Mouse (Mus musculus) hindbrain, postnatal 0 days (tissue): Measurements from ENCODE around the gene Nat9. TPM values are rescaled to one million over a fixed set of nuclear protein-coding genes. Genes with fewer than 3 reads are reported as not detected.

ENCODE experiments used
- ATAC-seq: fragments of 200-750 bp; cut with Nextera tagmentation; 2 replicates; pipeline ENCODE4 v1.8.0; 2017; ENCODE audit warnings: mild to moderate bottlenecking, moderate TSS enrichment, moderate library complexity
- DNase-seq: peaks from one replicate; pipeline ENCODE4 v3.0.0-alpha.2; 2015; ENCODE audit warnings: low spot score
- H3K27ac ChIP-seq: fragments of 300-500 bp; sonication (generic); 2 replicates; pipeline ENCODE4 v1.5.1; 2014; ENCODE audit warnings: mild to moderate bottlenecking
- H3K27me3 ChIP-seq: fragments of 300-500 bp; sonication (generic); 2 replicates; pipeline ENCODE4 v1.6.1; 2014; ENCODE audit warnings: low read length, mixed read lengths; ENCODE audit not compliant: insufficient read depth
- H3K36me3 ChIP-seq: fragments of 300-500 bp; sonication (generic); 2 replicates; pipeline ENCODE4 v1.6.1; 2014; ENCODE audit warnings: low read length, mixed read lengths; ENCODE audit not compliant: insufficient read depth
- H3K4me1 ChIP-seq: fragments of 300-500 bp; sonication (generic); 2 replicates; pipeline ENCODE4 v1.6.1; 2014; ENCODE audit warnings: antibody characterized with exemption, low read length, mixed read lengths; ENCODE audit not compliant: insufficient read depth
- H3K4me2 ChIP-seq: fragments of 300-500 bp; sonication (generic); 2 replicates; pipeline ENCODE4 v1.6.1; 2014; ENCODE audit warnings: low read depth, mild to moderate bottlenecking, low read length, moderate library complexity, mixed read lengths
- H3K4me3 ChIP-seq: fragments of 300-500 bp; sonication (generic); 2 replicates; pipeline ENCODE4 v1.5.1; 2014; ENCODE audit warnings: low read length
- H3K9ac ChIP-seq: fragments of 300-500 bp; sonication (generic); replicated peaks from 2 replicates; pipeline ENCODE4 v1.6.1; 2014; ENCODE audit warnings: mild to moderate bottlenecking, low read length, moderate library complexity, mixed read lengths
- H3K9me3 ChIP-seq: fragments of 300-500 bp; sonication (generic); 2 replicates; pipeline ENCODE4 v1.6.1; 2016; ENCODE audit warnings: low read length, mixed read lengths
- CTCF ChIP-seq: IDR thresholded peaks from 2 replicates; pipeline ENCODE4 v1.5.1; 2016; ENCODE audit warnings: antibody characterized with exemption, control low read depth, low read depth
- whole genome bisulfite sequencing: fragments of 180-500 bp; shearing (Covaris S2); extraction: QIAGEN DNeasy Blood & Tissue Kit; methylation state at CpG from one replicate; pipeline ENCODE4 v1.1.7; 2014; 5-methylcytosine and 5-hydroxymethylcytosine counted together
- polyA plus RNA-seq: library from polyadenylated mRNA; unstranded; fragments of >200 nt; fragmentation: Nextera tagmentation; extraction: Ambion mirVana; gene quantifications from 2 replicates; pipeline ENCODE4 v1.2.1, GENCODE M21; 2015
- total RNA-seq: library from RNA; depleted of rRNA; stranded (reverse); fragments of >200 nt; gene quantifications from 2 replicates; pipeline ENCODE4 v1.2.3, GENCODE M21; 2014

Nat9 gene
- total and polyA plus RNA-seq, 2 experiments from 2014 or later: 17.3 to 22.2 TPM

GRCm38 (mm10) chr11:115172825-115173287, 14.8 kb downstream of the Nat9 start:
- Histone ChIP-seq H3K4me1 (peaks cover 21% of the 10 kb centered on the region), H3K27ac (peak overlapping the region; percentile 32; the same call in 1 of the 2 replicates), H3K36me3 (no peaks in the 10 kb centered on the region), H3K9ac (no peak overlapping the region), H3K4me2 (no peak overlapping the region), H3K4me3 (no peak overlapping the region), H3K27me3 (no peaks in the 10 kb centered on the region), H3K9me3 (no peaks in the 10 kb centered on the region)
- TF ChIP-seq CTCF: no peak
- 32% methylated on average over 4 of the region's 4 CpGs for WGBS
- DNase-seq (peak; percentile 76), ATAC-seq (peak; percentile 19; the same call in 1 of the 2 replicates)

DNA sequence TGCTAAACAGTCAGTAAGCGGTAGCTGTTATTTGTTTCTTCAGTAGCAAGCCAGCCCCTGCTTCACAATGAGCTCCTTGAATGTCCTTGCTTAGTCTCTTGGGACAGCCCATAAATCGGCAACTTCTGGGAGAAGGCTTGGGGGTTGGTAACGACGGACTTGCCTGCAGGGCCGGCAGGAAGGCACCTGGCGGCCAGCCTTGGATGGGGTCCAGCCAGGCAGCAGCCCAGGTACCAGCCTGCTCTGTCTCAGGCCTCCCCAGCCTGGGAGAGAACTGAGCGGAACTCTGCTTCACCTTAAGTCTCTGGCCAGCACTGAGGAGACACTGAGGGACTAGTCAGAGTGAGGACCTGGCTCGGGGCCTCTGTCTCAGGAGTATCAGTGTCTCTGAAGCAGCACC, 16.5 kb downstream of the Nat9 start:
- Histone ChIP-seq H3K27ac (no peak overlapping the region), H3K4me3 (no peak overlapping the region), H3K4me1 (peaks cover 18% of the 10 kb centered on the region), H3K9ac (no peak overlapping the region), H3K9me3 (no peaks in the 10 kb centered on the region), H3K36me3 (no peaks in the 10 kb centered on the region), H3K4me2 (0 out of 2 replicates have a peak overlapping the region, but pooled peaks have one; percentile 7), H3K27me3 (no peaks in the 10 kb centered on the region)
- TF ChIP-seq CTCF: no peak
- ATAC-seq (no peak), DNase-seq (no peak)
- 42% methylated on average over 8 of the region's 8 CpGs for WGBS

- no peak overlapping the region for H3K4me2 ChIP-seq
- DNase-seq (no peak), ATAC-seq (no peak)
- no peaks in the 10 kb centered on the region for H3K9me3 ChIP-seq
- no peaks in the 10 kb centered on the region for H3K36me3 ChIP-seq
- H3K4me1 ChIP-seq: peaks cover 18% of the 10 kb centered on the region
- H3K27me3 ChIP-seq: no peaks in the 10 kb centered on the region
- no peak overlapping the region for H3K27ac ChIP-seq
- H3K9ac ChIP-seq: no peak overlapping the region
- no peak for TF ChIP-seq CTCF
- WGBS: 90% methylated on average over 4 of the region's 4 CpGs
- no peak overlapping the region for H3K4me3 ChIP-seq
Observed at GRCm38 (mm10) chr11:115169430-115169829, 18.2 kb downstream of the Nat9 start.

GRCm38 (mm10) chr11:115167631-115168249, 19.9 kb downstream of the Nat9 start:
- H3K4me1 ChIP-seq: peaks cover 14% of the 10 kb centered on the region; the same call in 1 of the 2 replicates
- ATAC-seq: no peak
- no peaks in the 10 kb centered on the region for H3K27me3 ChIP-seq
- no peaks in the 10 kb centered on the region for H3K36me3 ChIP-seq
- DNase-seq: no peak
- 83% methylated on average over 8 of the region's 8 CpGs for WGBS
- no peak overlapping the region for H3K4me3 ChIP-seq
- no peak overlapping the region for H3K27ac ChIP-seq
- H3K9me3 ChIP-seq: no peaks in the 10 kb centered on the region
- no peak overlapping the region for H3K9ac ChIP-seq
- no peak overlapping the region for H3K4me2 ChIP-seq
- no peak for TF ChIP-seq CTCF

DNA sequence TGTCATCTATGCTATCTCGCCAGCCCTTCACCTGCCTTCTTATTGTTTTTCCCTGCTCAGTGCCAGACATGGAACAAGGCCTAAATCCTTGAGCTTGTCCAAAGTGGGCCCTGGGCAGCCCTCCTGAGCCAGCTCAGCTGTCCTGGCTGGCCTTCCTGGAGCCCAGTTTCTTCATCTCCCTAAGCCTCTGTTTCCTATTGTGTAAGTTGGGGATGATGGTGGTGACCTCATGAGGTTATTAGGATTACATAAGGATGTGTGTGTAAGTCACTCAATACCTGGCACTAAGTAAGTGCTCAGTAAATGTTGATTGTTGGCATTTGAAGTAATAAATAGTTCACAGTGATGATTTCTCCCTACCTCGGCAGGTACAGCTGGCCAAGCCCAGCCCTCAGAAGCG, 20.9 kb downstream of the Nat9 start:
- H3K27me3 ChIP-seq: no peaks in the 10 kb centered on the region
- no peak overlapping the region for H3K27ac ChIP-seq
- no peaks in the 10 kb centered on the region for H3K9me3 ChIP-seq
- ATAC-seq (no peak), DNase-seq (no peak)
- H3K4me2 ChIP-seq: peak overlapping the region; percentile 64; the same call in 1 of the 2 replicates
- H3K9ac ChIP-seq: no peak overlapping the region
- no peaks in the 10 kb centered on the region for H3K36me3 ChIP-seq
- 90% methylated on average over 3 of the region's 3 CpGs for WGBS
- TF ChIP-seq CTCF: no peak
- peaks cover 9% of the 10 kb centered on the region; the same call in 1 of the 2 replicates for H3K4me1 ChIP-seq
- H3K4me3 ChIP-seq: no peak overlapping the region

DNA sequence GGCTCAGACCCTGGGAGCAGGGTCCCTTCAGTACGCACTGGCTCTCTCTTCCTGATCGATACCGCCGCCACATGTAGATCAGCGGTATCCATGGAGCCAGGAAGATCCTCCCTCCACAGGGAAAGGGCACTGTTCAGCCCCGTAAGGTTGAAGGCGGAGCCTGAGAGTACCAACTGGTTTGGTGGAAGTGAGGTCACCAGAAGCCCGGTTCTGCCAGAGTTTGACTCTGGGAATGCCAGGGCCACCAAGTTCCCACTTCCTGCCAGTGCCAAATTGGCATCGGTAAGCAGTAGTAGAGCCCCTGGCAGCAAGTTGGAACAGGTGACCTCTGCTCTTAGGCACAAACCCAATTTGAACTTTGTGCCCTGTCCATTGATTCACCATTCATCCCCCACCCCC, 22.7 kb downstream of the Nat9 start:
- ATAC-seq (peak; percentile 28; the same call in 1 of the 2 replicates), DNase-seq (peak; percentile 57)
- TF ChIP-seq CTCF: no peak
- Histone ChIP-seq H3K9me3 (no peaks in the 10 kb centered on the region), H3K36me3 (no peaks in the 10 kb centered on the region), H3K4me1 (peaks cover 8% of the 10 kb centered on the region; the same call in 1 of the 2 replicates), H3K4me3 (peak overlapping the region; percentile 51), H3K27me3 (no peaks in the 10 kb centered on the region), H3K9ac (peak overlapping the region; percentile 51), H3K4me2 (peak overlapping the region; percentile 64), H3K27ac (peak overlapping the region; percentile 65; the same call in 1 of the 2 replicates)
- WGBS: 2% methylated on average over 9 of the region's 9 CpGs
